Mouse (Mus musculus) hindbrain, embryonic 11.5 days (tissue): ENCODE measurements around the gene Gm5039. TPM values are rescaled to one million over a fixed set of nuclear protein-coding genes. Genes with fewer than 3 reads are reported as not detected.
"Not testable (repeated sequence)": the region's sequence is repeated elsewhere in the genome, so short reads cannot be mapped to it uniquely, and the experiment has no call there.

Experiments
- ATAC-seq: fragments of 200-750 bp; cut with Nextera tagmentation; 2 replicates; pipeline ENCODE4 v1.8.0; 2017; ENCODE audit warnings: mild to moderate bottlenecking, moderate TSS enrichment, moderate library complexity; ENCODE audit not compliant: low FRiP score
- DNase-seq: peaks from one replicate; pipeline ENCODE4 v3.0.0-alpha.2; 2015; ENCODE audit warnings: low spot score
- H3K27ac ChIP-seq: fragments of 300-500 bp; sonication (generic); 2 replicates; pipeline ENCODE4 v1.5.1; 2014; ENCODE audit warnings: mild to moderate bottlenecking, low read depth, low read length
- H3K27me3 ChIP-seq: fragments of 300-500 bp; sonication (generic); 2 replicates; pipeline ENCODE4 v1.6.1; 2014; ENCODE audit warnings: mild to moderate bottlenecking, low read length, moderate library complexity, mixed read lengths; ENCODE audit not compliant: control insufficient read depth, insufficient read depth
- H3K36me3 ChIP-seq: fragments of 300-500 bp; sonication (generic); 2 replicates; pipeline ENCODE4 v1.6.1; 2014; ENCODE audit warnings: mild to moderate bottlenecking, low read length, moderate library complexity, mixed read lengths; ENCODE audit not compliant: control insufficient read depth, insufficient read depth
- H3K4me1 ChIP-seq: fragments of 300-500 bp; sonication (generic); replicated peaks from 2 replicates; pipeline ENCODE4 v1.6.1; 2014; ENCODE audit warnings: low read length, mixed read lengths; ENCODE audit not compliant: control insufficient read depth, insufficient read depth
- H3K4me2 ChIP-seq: fragments of 300-500 bp; sonication (generic); replicated peaks from 2 replicates; pipeline ENCODE4 v1.6.1; 2014; ENCODE audit warnings: mild to moderate bottlenecking, low read depth, low read length
- H3K4me3 ChIP-seq: fragments of 300-500 bp; sonication (generic); 2 replicates; pipeline ENCODE4 v1.5.1; 2014; ENCODE audit warnings: low read depth, low read length
- H3K9ac ChIP-seq: fragments of 300-500 bp; sonication (generic); 2 replicates; pipeline ENCODE4 v1.6.1; 2014; ENCODE audit warnings: low read depth, low read length
- H3K9me3 ChIP-seq: fragments of 300-500 bp; sonication (generic); 2 replicates; pipeline ENCODE4 v1.6.1; 2016; ENCODE audit warnings: low read length; ENCODE audit not compliant: control insufficient read depth
- WGBS: fragments of 180-500 bp; shearing (Covaris S2); extraction: QIAGEN DNeasy Blood & Tissue Kit; methylation state at CpG from one replicate; pipeline ENCODE4 v1.1.7; 2014; 5-methylcytosine and 5-hydroxymethylcytosine counted together
- polyA plus RNA-seq: library from polyadenylated mRNA; unstranded; fragments of >200 nt; fragmentation: Nextera tagmentation; extraction: Ambion mirVana; gene quantifications from 2 replicates; pipeline ENCODE4 v1.2.1, GENCODE M21; 2014

Gm5039 gene
- polyA plus RNA-seq = not detected in 2 replicates

DNA sequence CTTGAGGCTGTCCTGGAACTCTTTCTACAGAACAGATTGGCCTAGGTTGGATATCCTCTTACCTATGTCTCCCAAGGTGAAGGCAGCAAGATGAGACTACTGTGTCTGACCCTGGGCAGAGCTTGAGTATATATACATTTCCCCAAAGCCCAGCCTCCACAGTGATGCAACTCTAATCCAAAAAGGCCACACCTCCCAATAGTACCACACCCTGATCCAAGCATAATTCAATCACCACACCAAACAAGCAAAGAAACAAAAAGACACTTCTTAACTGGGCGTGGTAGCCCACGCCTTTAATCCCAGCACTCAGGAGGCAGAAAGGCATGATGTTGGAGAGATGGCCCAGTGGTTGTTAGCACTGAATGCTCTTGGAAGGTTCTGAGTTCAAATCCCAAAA lies at the start of gene Gm5039:
Gene Gm5039 (minus strand): TSS at position 101 of the 400 bp plus-strand sequence.
- H3K4me3 ChIP-seq, ATAC-seq: not testable (repeated sequence)

DNA sequence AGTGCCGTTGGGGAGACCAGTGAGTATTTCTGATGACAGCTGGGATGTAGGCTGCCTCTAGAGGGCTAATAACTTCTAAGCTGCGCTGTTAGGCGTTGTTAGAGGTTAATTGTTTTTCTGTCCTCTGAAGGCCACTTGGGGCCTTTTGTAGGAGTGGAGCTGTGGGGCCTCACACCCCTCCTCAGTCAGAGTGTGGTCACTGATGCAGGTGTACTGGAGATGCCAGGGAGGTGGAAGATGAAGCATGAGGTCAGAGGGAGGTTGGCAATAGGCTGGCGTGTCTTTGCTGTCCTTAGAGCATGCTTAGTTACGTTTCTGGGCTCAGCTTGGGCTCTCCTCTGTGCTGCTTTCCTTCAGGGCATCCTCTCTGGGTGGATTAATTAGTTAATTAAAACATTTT lies 48.2 kb upstream of the Gm5039 start:
- H3K4me2 ChIP-seq = no peak overlapping the region
- H3K4me3 ChIP-seq = no peak overlapping the region
- WGBS = 75% methylated on average over 5 of the region's 5 CpGs
- no peak for DNase-seq
- no peaks in the 10 kb centered on the region for H3K27me3 ChIP-seq
- no peak overlapping the region for H3K27ac ChIP-seq
- no peak overlapping the region for H3K9ac ChIP-seq
- no peaks in the 10 kb centered on the region for H3K36me3 ChIP-seq
- peak; percentile 38; the same call in 1 of the 2 replicates for ATAC-seq
- H3K9me3 ChIP-seq = no peaks in the 10 kb centered on the region
- H3K4me1 ChIP-seq = no peaks in the 10 kb centered on the region

More for the DNA sequence above, at the start of gene Gm5039:
- not testable (repeated sequence) for H3K4me2 ChIP-seq, H3K9ac ChIP-seq, H3K27ac ChIP-seq, H3K9me3 ChIP-seq, H3K4me1 ChIP-seq, H3K27me3 ChIP-seq, H3K36me3 ChIP-seq, DNase-seq
- WGBS = 94% methylated on average over 2 of the region's 2 CpGs

GRCm38 (mm10) chr12:88370321-88370720 lies 46.5 kb upstream of the Gm5039 start:
- not testable (repeated sequence) for ATAC-seq, H3K4me2 ChIP-seq, H3K27ac ChIP-seq, H3K4me1 ChIP-seq, H3K27me3 ChIP-seq, H3K9me3 ChIP-seq, H3K9ac ChIP-seq, H3K4me3 ChIP-seq, H3K36me3 ChIP-seq, DNase-seq
- 8% methylated on average over 1 of the region's 1 CpGs for WGBS

- not testable (repeated sequence) for H3K4me2 ChIP-seq, H3K4me3 ChIP-seq, H3K27me3 ChIP-seq, H3K27ac ChIP-seq, DNase-seq, H3K9me3 ChIP-seq, ATAC-seq, H3K36me3 ChIP-seq, H3K9ac ChIP-seq, H3K4me1 ChIP-seq
- WGBS = 86% methylated on average over 4 of the region's 4 CpGs
These were observed 45.9 kb upstream of the Gm5039 start for GRCm38 (mm10) chr12:88369690-88370089.

DNA sequence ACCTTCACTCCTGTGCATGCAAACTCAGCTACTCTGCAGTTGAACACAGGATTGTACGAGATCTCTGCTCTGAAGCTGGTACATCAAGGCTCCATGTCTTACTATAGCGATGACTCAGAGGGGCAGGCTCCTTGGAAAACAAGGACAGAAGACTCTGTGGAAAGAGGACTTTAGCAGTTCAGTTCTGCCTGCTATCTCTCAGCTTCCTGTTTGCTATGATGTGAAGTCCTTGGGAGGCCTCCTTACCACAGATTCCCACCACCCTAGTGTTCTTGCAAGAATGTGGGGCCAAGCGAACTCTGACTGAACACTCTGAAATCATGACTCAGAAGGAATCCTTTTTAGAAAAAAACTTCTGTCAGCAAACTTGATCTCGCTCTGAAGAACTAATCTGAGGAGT lies 44.8 kb upstream of the Gm5039 start:
- Histone ChIP-seq H3K27me3 (no peaks in the 10 kb centered on the region), H3K27ac (no peak overlapping the region), H3K36me3 (no peaks in the 10 kb centered on the region), H3K9ac (no peak overlapping the region), H3K4me1 (no peaks in the 10 kb centered on the region), H3K4me2 (no peak overlapping the region), H3K9me3 (no peaks in the 10 kb centered on the region), H3K4me3 (no peak overlapping the region)
- ATAC-seq (no peak), DNase-seq (no peak)
- WGBS = 85% methylated on average over 4 of the region's 4 CpGs

GRCm38 (mm10) chr12:88367673-88368072 lies 43.8 kb upstream of the Gm5039 start:
- ATAC-seq = no peak
- Histone ChIP-seq H3K27me3 (no peaks in the 10 kb centered on the region), H3K27ac (no peak overlapping the region)

GRCm38 (mm10) chr12:88361120-88361445 lies 37.3 kb upstream of the Gm5039 start:
- Histone ChIP-seq H3K4me3 (peak overlapping the region; percentile 68), H3K9ac (peak overlapping the region; percentile 72), H3K36me3 (no peaks in the 10 kb centered on the region), H3K4me1 (no peaks in the 10 kb centered on the region), H3K4me2 (peak overlapping the region; percentile 61), H3K27me3 (no peaks in the 10 kb centered on the region), H3K9me3 (no peaks in the 10 kb centered on the region), H3K27ac (no peak overlapping the region)
- ATAC-seq (peak; percentile 15; the same call in 1 of the 2 replicates), DNase-seq (no peak)
- WGBS = 50% methylated on average over 9 of the region's 9 CpGs

More at GRCm38 (mm10) chr12:88367673-88368072, 43.8 kb upstream of the Gm5039 start:
- H3K4me3 ChIP-seq = no peak overlapping the region
- no peak overlapping the region for H3K4me2 ChIP-seq
- no peak for DNase-seq
- H3K4me1 ChIP-seq = no peaks in the 10 kb centered on the region
- no peak overlapping the region for H3K9ac ChIP-seq
- no peaks in the 10 kb centered on the region for H3K36me3 ChIP-seq
- H3K9me3 ChIP-seq = no peaks in the 10 kb centered on the region
- 93% methylated on average over 4 of the region's 4 CpGs for WGBS

- H3K4me3 ChIP-seq = peak within 1 kb of the TSS; percentile 68
- H3K4me2 ChIP-seq = peak within 1 kb of the TSS; percentile 61
- no peaks in the 10 kb centered on the region for H3K36me3 ChIP-seq
- peak; percentile 98 for ATAC-seq
- H3K4me1 ChIP-seq = no peaks in the 10 kb centered on the region
- WGBS = under 1% methylated on average over 38 of the region's 38 CpGs
- no peaks in the 10 kb centered on the region for H3K9me3 ChIP-seq
- H3K9ac ChIP-seq = peak within 1 kb of the TSS; percentile 72
- H3K27ac ChIP-seq = peak within 1 kb of the TSS; percentile 54; the same call in 1 of the 2 replicates
- no peaks in the 10 kb centered on the region for H3K27me3 ChIP-seq
- peak; percentile 94 for DNase-seq
These were observed 36.8 kb upstream of the Gm5039 start, which contains the start of gene Adck1 for GRCm38 (mm10) chr12:88360441-88361119. TSS of gene Adck1 (plus strand) at chr12:88360554.

DNA sequence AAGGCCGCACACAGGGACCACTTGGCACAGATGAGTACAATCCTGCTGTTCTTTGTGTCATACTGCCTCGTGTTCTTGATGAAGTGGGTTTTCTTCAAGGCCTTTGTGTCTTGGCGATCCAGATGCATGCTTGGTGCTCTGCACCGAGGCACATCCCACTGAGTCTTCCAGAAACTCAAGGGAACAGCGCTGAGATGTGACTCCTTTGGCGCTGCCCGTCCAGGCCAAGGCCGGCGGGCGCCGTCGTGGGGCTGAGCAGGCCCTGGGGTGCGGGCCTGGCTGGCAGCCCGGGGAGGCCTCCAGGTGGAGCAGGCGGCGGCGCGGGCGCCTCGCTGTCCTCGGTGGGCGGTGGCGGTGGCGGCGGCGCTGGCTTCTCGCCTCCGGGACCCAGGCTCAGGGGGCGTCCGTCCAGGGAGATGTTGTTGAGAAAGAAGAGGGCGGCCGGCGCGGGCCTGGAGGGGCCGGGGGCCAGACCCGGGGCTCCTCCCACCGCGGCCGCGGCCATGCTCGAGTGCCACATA lies 30.4 kb upstream of the Gm5039 start:
- Histone ChIP-seq H3K9ac (peak overlapping the region; percentile 38; the same call in 1 of the 2 replicates), H3K36me3 (no peaks in the 10 kb centered on the region), H3K27ac (no peak overlapping the region), H3K4me2 (peak overlapping the region; percentile 39), H3K27me3 (no peaks in the 10 kb centered on the region), H3K4me1 (no peaks in the 10 kb centered on the region), H3K4me3 (peak overlapping the region; percentile 17), H3K9me3 (no peaks in the 10 kb centered on the region)
- 32% methylated on average over 33 of the region's 41 CpGs for WGBS
- DNase-seq = peak; percentile 20
- ATAC-seq = peak; percentile 67
